Mouse (Mus musculus) kidney, adult 8-10 months (tissue): ENCODE results near the gene Ttll3.

Experiments
- DNase-seq, 2 experiments: peaks; one replicate each; pipeline ENCODE4 v3.0.0; 2022

The Ttll3 gene

GRCm38 (mm10) chr6:113426696-113427095 is 37.6 kb downstream of the Ttll3 start:
- no peak for DNase-seq

GRCm38 (mm10) chr6:113427397-113427796 is 38.3 kb downstream of the Ttll3 start:
- peak in 1 of 2 experiments; percentile 56 for DNase-seq

- DNase-seq, result no peak
Observed at GRCm38 (mm10) chr6:113428006-113428405, 38.9 kb downstream of the Ttll3 start.

GRCm38 (mm10) chr6:113429965-113430364 is 40.9 kb downstream of the Ttll3 start:
- no peak for DNase-seq

- no peak for DNase-seq
Observed at GRCm38 (mm10) chr6:113430846-113431245, 41.8 kb downstream of the Ttll3 start.

- DNase-seq, result no peak
Observed at GRCm38 (mm10) chr6:113431801-113432200, 42.7 kb downstream of the Ttll3 start.

GRCm38 (mm10) chr6:113433661-113434060 is 44.6 kb downstream of the Ttll3 start:
- no peak for DNase-seq

- DNase-seq, result no peak
Observed at GRCm38 (mm10) chr6:113434691-113435090, 45.6 kb downstream of the Ttll3 start.

GRCm38 (mm10) chr6:113435664-113436205 is 46.7 kb downstream of the Ttll3 start, which contains the start of gene Cidec:
Gene Cidec (minus strand): TSS chr6:113435760.
- DNase-seq, result no peak

GRCm38 (mm10) chr6:113437135-113437534 is 48.1 kb downstream of the Ttll3 start:
- no peak for DNase-seq

GRCm38 (mm10) chr6:113438721-113439430 is 49.8 kb downstream of the Ttll3 start:
- DNase-seq, result peak; percentile 15 to 28

- DNase-seq, result no peak
Observed at GRCm38 (mm10) chr6:113440686-113441085, 51.6 kb downstream of the Ttll3 start.

- peak; percentile 64 to 90 for DNase-seq
Observed at GRCm38 (mm10) chr6:113441147-113441680, 52.2 kb downstream of the Ttll3 start.

GRCm38 (mm10) chr6:113442087-113442441 is 53.0 kb downstream of the Ttll3 start:
- DNase-seq, result no peak

GRCm38 (mm10) chr6:113442442-113443090 is 53.5 kb downstream of the Ttll3 start, which contains the start of gene Jagn1:
Gene Jagn1 (plus strand): TSS chr6:113442569.
- peak; percentile 92 to 95 for DNase-seq

GRCm38 (mm10) chr6:113443091-113443490 is 54.0 kb downstream of the Ttll3 start:
- no peak for DNase-seq

- peak in 1 of 2 experiments; percentile 55 for DNase-seq
Observed at GRCm38 (mm10) chr6:113444207-113444965, 55.3 kb downstream of the Ttll3 start.

GRCm38 (mm10) chr6:113447639-113448038 is 58.6 kb downstream of the Ttll3 start:
- DNase-seq, result no peak

- DNase-seq, result peak in 1 of 2 experiments; percentile 35
Observed at GRCm38 (mm10) chr6:113451839-113452238, 62.8 kb downstream of the Ttll3 start.

- no peak for DNase-seq
Observed at GRCm38 (mm10) chr6:113455007-113455406, 65.9 kb downstream of the Ttll3 start.

- no peak for DNase-seq
Observed at GRCm38 (mm10) chr6:113457952-113458534, 69.0 kb downstream of the Ttll3 start, which contains the start of gene Il17re. Gene Il17re (plus strand): TSS chr6:113458484.

GRCm38 (mm10) chr6:113458635-113459034 is 69.6 kb downstream of the Ttll3 start:
- DNase-seq, result peak; percentile 44 to 63
